Mouse (Mus musculus): ENCODE data around the gene Amotl2. TPM values are rescaled to one million over a fixed set of nuclear protein-coding genes. Genes with fewer than 3 reads are reported as not detected.
"Not testable (repeated sequence)": the region's sequence is repeated elsewhere in the genome, so short reads cannot be mapped to it uniquely, and the experiment has no call there.

Amotl2 gene
- polyA plus RNA-seq, 1 experiment from 2014 or later, result 73.1 TPM

- H3K36me3 ChIP-seq, result no peaks in the 10 kb centered on the region
- no peak overlapping the region for H3K9ac ChIP-seq (replicated peaks)
- peaks cover 26% of the 10 kb centered on the region for H3K4me1 ChIP-seq (replicated peaks)
- H3K27me3 ChIP-seq, result no peaks in the 10 kb centered on the region
- no peak overlapping the region for H3K27ac ChIP-seq
- no peak overlapping the region for H3K4me2 ChIP-seq
- no peaks in the 10 kb centered on the region for H3K9me3 ChIP-seq
- no peak for ATAC-seq (ENCODE audit: insufficient number of reproducible peaks, insufficient read depth, low FRiP score, low TSS enrichment, low read depth)
- no peak overlapping the region for H3K4me3 ChIP-seq (replicated peaks)
- 66% methylated on average over 14 of the region's 14 CpGs for WGBS
Observed at GRCm38 (mm10) chr9:102756352-102756751, 39.9 kb downstream of the Amotl2 start.

- Histone ChIP-seq H3K9ac (replicated peaks) (no peak overlapping the region), H3K27me3 (no peaks in the 10 kb centered on the region), H3K4me1 (replicated peaks) (peaks cover 26% of the 10 kb centered on the region), H3K4me2 (no peak overlapping the region), H3K36me3 (no peaks in the 10 kb centered on the region), H3K27ac (peak overlapping the region; percentile 32; the same call in 1 of the 2 replicates), H3K9me3 (no peaks in the 10 kb centered on the region), H3K4me3 (replicated peaks) (no peak overlapping the region)
- 30% methylated on average over 1 of the region's 1 CpGs for WGBS
- ATAC-seq (ENCODE audit: insufficient number of reproducible peaks, insufficient read depth, low FRiP score, low TSS enrichment, low read depth), result no peak
Observed at GRCm38 (mm10) chr9:102758851-102759250, 42.4 kb downstream of the Amotl2 start.

GRCm38 (mm10) chr9:102759581-102760001, 43.1 kb downstream of the Amotl2 start:
- Histone ChIP-seq H3K4me2 (no peak overlapping the region), H3K9ac (replicated peaks) (no peak overlapping the region), H3K27me3 (no peaks in the 10 kb centered on the region), H3K4me3 (replicated peaks) (no peak overlapping the region), H3K36me3 (no peaks in the 10 kb centered on the region), H3K9me3 (no peaks in the 10 kb centered on the region), H3K4me1 (replicated peaks) (peaks cover 26% of the 10 kb centered on the region), H3K27ac (peak overlapping the region; percentile 32)
- 51% methylated on average over 5 of the region's 5 CpGs for WGBS
- ATAC-seq (ENCODE audit: insufficient number of reproducible peaks, insufficient read depth, low FRiP score, low TSS enrichment, low read depth), result no peak

- Histone ChIP-seq H3K27me3 (no peaks in the 10 kb centered on the region), H3K9ac (replicated peaks) (no peak overlapping the region), H3K9me3 (no peaks in the 10 kb centered on the region), H3K4me2 (no peak overlapping the region), H3K27ac (no peak overlapping the region), H3K4me1 (replicated peaks) (peaks cover 18% of the 10 kb centered on the region), H3K4me3 (replicated peaks) (no peak overlapping the region), H3K36me3 (no peaks in the 10 kb centered on the region)
- WGBS, result 88% methylated on average over 7 of the region's 7 CpGs
- ATAC-seq (ENCODE audit: insufficient number of reproducible peaks, insufficient read depth, low FRiP score, low TSS enrichment, low read depth), result no peak
Observed at GRCm38 (mm10) chr9:102761599-102761998, 45.1 kb downstream of the Amotl2 start.

- Histone ChIP-seq H3K4me2 (no peak overlapping the region), H3K27me3 (no peaks in the 10 kb centered on the region), H3K36me3 (no peaks in the 10 kb centered on the region), H3K9me3 (no peaks in the 10 kb centered on the region), H3K4me1 (replicated peaks) (peaks cover 23% of the 10 kb centered on the region), H3K4me3 (replicated peaks) (no peak overlapping the region), H3K9ac (replicated peaks) (no peak overlapping the region), H3K27ac (peak overlapping the region; percentile 35; the same call in 1 of the 2 replicates)
- no peak for ATAC-seq (ENCODE audit: insufficient number of reproducible peaks, insufficient read depth, low FRiP score, low TSS enrichment, low read depth)
- WGBS, result 54% methylated on average over 3 of the region's 3 CpGs
Observed at GRCm38 (mm10) chr9:102762836-102763235, 46.4 kb downstream of the Amotl2 start.

- no peaks in the 10 kb centered on the region for H3K36me3 ChIP-seq
- H3K4me1 ChIP-seq (replicated peaks), result peaks cover 21% of the 10 kb centered on the region
- no peak overlapping the region for H3K4me3 ChIP-seq (replicated peaks)
- H3K4me2 ChIP-seq, result no peak overlapping the region
- peak overlapping the region; percentile 35; the same call in 1 of the 2 replicates for H3K27ac ChIP-seq
- H3K9ac ChIP-seq (replicated peaks), result no peak overlapping the region
- no peak for ATAC-seq (ENCODE audit: insufficient number of reproducible peaks, insufficient read depth, low FRiP score, low TSS enrichment, low read depth)
- H3K27me3 ChIP-seq, result no peaks in the 10 kb centered on the region
- no peaks in the 10 kb centered on the region for H3K9me3 ChIP-seq
- 61% methylated on average over 8 of the region's 8 CpGs for WGBS
Observed at GRCm38 (mm10) chr9:102763520-102763919, 47.0 kb downstream of the Amotl2 start.

GRCm38 (mm10) chr9:102764540-102764939, 48.1 kb downstream of the Amotl2 start:
- WGBS, result 82% methylated on average over 2 of the region's 2 CpGs
- not testable (repeated sequence) for H3K4me2 ChIP-seq

GRCm38 (mm10) chr9:102766741-102767140, 50.3 kb downstream of the Amotl2 start:
- no peaks in the 10 kb centered on the region for H3K27me3 ChIP-seq
- no peak overlapping the region for H3K4me2 ChIP-seq
- no peak for ATAC-seq (ENCODE audit: insufficient number of reproducible peaks, insufficient read depth, low FRiP score, low TSS enrichment, low read depth)
- H3K36me3 ChIP-seq, result no peaks in the 10 kb centered on the region
- peak overlapping the region; percentile 53; the same call in 1 of the 2 replicates for H3K27ac ChIP-seq
- no peak overlapping the region for H3K4me3 ChIP-seq (replicated peaks)
- H3K9me3 ChIP-seq, result no peaks in the 10 kb centered on the region
- no peak overlapping the region for H3K9ac ChIP-seq (replicated peaks)
- peaks cover 13% of the 10 kb centered on the region for H3K4me1 ChIP-seq (replicated peaks)
- 81% methylated on average over 3 of the region's 3 CpGs for WGBS

More at GRCm38 (mm10) chr9:102764540-102764939, 48.1 kb downstream of the Amotl2 start:
- not testable (repeated sequence) for H3K9me3 ChIP-seq; ATAC-seq (ENCODE audit: insufficient number of reproducible peaks, insufficient read depth, low FRiP score, low TSS enrichment, low read depth); H3K36me3 ChIP-seq; H3K27ac ChIP-seq; H3K27me3 ChIP-seq; H3K9ac ChIP-seq (replicated peaks); H3K4me3 ChIP-seq (replicated peaks)
- peaks cover 12% of the 10 kb centered on the region for H3K4me1 ChIP-seq (replicated peaks)

GRCm38 (mm10) chr9:102769257-102769656, 52.8 kb downstream of the Amotl2 start:
- 0 out of 2 replicates have a peak, but pooled peaks cover 4% of the 10 kb centered on the region for H3K9me3 ChIP-seq
- no peaks in the 10 kb centered on the region for H3K36me3 ChIP-seq
- H3K4me1 ChIP-seq (replicated peaks), result peaks cover 13% of the 10 kb centered on the region
- no peak for ATAC-seq (ENCODE audit: insufficient number of reproducible peaks, insufficient read depth, low FRiP score, low TSS enrichment, low read depth)
- WGBS, result 73% methylated on average over 3 of the region's 3 CpGs
- H3K27me3 ChIP-seq, result no peaks in the 10 kb centered on the region
- H3K4me3 ChIP-seq (replicated peaks), result no peak overlapping the region
- H3K9ac ChIP-seq (replicated peaks), result no peak overlapping the region
- H3K4me2 ChIP-seq, result no peak overlapping the region
- no peak overlapping the region for H3K27ac ChIP-seq

GRCm38 (mm10) chr9:102770190-102770589, 53.7 kb downstream of the Amotl2 start:
- no peaks in the 10 kb centered on the region for H3K27me3 ChIP-seq
- H3K4me3 ChIP-seq (replicated peaks), result no peak overlapping the region
- ATAC-seq (ENCODE audit: insufficient number of reproducible peaks, insufficient read depth, low FRiP score, low TSS enrichment, low read depth), result no peak
- H3K9me3 ChIP-seq, result 0 out of 2 replicates have a peak, but pooled peaks cover 4% of the 10 kb centered on the region
- no peaks in the 10 kb centered on the region for H3K36me3 ChIP-seq
- peaks cover 13% of the 10 kb centered on the region for H3K4me1 ChIP-seq (replicated peaks)
- WGBS, result 81% methylated on average over 16 of the region's 16 CpGs
- H3K4me2 ChIP-seq, result no peak overlapping the region
- H3K9ac ChIP-seq (replicated peaks), result no peak overlapping the region
- H3K27ac ChIP-seq, result no peak overlapping the region

- H3K27ac ChIP-seq, result no peak overlapping the region
- WGBS, result 35% methylated on average over 21 of the region's 21 CpGs
- 0 out of 2 replicates have a peak overlapping the region, but pooled peaks have one; percentile 13 for H3K4me2 ChIP-seq
Observed at GRCm38 (mm10) chr9:102771308-102771895, 54.9 kb downstream of the Amotl2 start.

More at GRCm38 (mm10) chr9:102771308-102771895, 54.9 kb downstream of the Amotl2 start:
- Histone ChIP-seq H3K9me3 (0 out of 2 replicates have a peak, but pooled peaks cover 4% of the 10 kb centered on the region), H3K36me3 (no peaks in the 10 kb centered on the region), H3K9ac (replicated peaks) (no peak overlapping the region), H3K27me3 (no peaks in the 10 kb centered on the region), H3K4me3 (replicated peaks) (no peak overlapping the region), H3K4me1 (replicated peaks) (peaks cover 13% of the 10 kb centered on the region)
- ATAC-seq (ENCODE audit: insufficient number of reproducible peaks, insufficient read depth, low FRiP score, low TSS enrichment, low read depth), result no peak

Measured in limb, embryonic 12.5 days (tissue).